Mouse (Mus musculus) liver, adult 2 months (tissue): ENCODE results near the gene Plekhm3.

ENCODE experiments used
- CTCF ChIP-seq: fragments of 200-500 bp; IDR thresholded peaks from 2 replicates; pipeline ENCODE4 v1.5.1; 2011; ENCODE audit warnings: low read depth, low read length, control low read depth
- POLR2A ChIP-seq: fragments of 200-500 bp; IDR thresholded peaks from 2 replicates; pipeline ENCODE4 v1.6.1; 2011; ENCODE audit warnings: low read length, control low read depth; ENCODE audit not compliant: insufficient read depth; ENCODE audit errors: extremely low read depth

DNA sequence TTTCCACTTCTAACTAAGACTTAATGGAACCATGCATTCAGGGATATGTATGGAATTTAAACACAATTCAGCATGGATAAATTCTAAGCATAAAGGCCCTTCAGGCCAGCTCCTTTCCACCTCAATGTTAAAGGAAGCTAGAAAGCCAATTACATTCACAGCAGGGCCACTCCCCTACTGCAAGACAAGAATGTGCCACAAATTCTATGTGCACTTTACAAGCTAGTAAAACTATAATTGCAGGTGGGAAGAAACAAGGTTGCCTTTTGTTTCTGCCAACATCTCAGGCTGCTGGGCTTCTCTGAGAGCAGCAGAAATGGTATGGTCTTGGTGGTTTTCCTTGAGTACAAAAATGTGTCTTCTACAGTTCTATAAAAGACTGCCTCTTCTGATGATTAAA, 109.1 kb downstream of the Plekhm3 start:
- TF ChIP-seq CTCF (no peak), POLR2A (no peak)
